Mouse (Mus musculus): ENCODE measurements around the gene Baz2b. TPM values are rescaled to one million over a fixed set of nuclear protein-coding genes. Genes with fewer than 3 reads are reported as not detected.

Baz2b gene
- total and polyA plus RNA-seq, 3 experiments, result 5.7 to 11.4 TPM; not detected in 1

DNA sequence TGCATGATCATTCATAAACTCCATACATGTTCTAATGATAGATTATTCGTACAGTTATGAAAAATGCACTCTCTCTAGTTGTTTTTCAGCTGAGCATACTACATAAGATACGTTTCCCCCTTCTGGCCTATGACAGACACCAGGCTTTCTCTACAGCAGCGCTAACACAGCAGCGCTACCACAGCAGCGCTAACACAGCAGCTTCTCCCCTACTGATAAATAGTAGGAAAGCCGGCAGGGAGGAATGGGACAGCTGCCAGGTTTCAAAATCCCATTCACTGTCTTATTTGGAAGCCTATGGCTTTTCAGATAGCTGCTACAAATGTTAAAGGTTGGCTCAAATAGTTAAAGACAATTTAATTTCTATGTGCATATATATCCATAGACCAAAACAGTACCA is 251.1 kb downstream of the Baz2b start:
- H3K36me3 ChIP-seq (ENCODE audit: control insufficient read depth in 1 of 2, insufficient read depth in 2 of 2, low read length in 2 of 2), result no peaks in the 10 kb centered on the region
- TF ChIP-seq RCOR1 (IDR thresholded peaks at IDR 0.05; ENCODE audit: low read depth, low read length), result no peak
- TF ChIP-seq ZNF384 (IDR thresholded peaks at IDR 0.05; ENCODE audit: low read depth, low read length), result no peak
- no peak for TF ChIP-seq POLR2A (IDR thresholded peaks at IDR 0.05; ENCODE audit: control insufficient read depth in 1 of 2, insufficient read depth in 1 of 2, low read depth in 1 of 2, low read length in 2 of 2, poor library complexity in 1 of 2)
- TF ChIP-seq MYB (IDR thresholded peaks at IDR 0.05; ENCODE audit: low read depth, low read length), result no peak
- TF ChIP-seq BHLHE40 (IDR thresholded peaks at IDR 0.05; ENCODE audit: borderline replicate concordance, low read depth, low read length), result no peak
- TF ChIP-seq GATA1 (IDR thresholded peaks at IDR 0.05; ENCODE audit: low read depth, low read length), result no peak

DNA sequence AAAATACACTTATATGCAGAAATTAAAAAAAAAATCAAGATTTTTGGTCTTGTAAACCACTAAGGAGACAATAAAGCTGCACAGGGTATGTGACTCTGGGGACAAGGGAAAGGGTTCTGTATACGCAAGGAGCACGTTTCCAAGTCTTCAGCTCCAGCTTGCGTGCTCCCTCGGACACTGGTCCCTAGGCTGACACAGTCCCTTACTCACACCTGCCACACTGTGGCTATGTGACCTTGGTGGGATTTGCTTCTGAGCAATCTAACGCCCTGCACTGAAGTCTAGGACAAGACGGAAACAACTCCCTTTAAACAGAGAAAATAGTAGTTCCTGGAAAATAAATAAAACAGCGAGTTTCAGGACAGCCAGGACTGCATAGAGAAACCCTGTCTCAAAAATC is 253.7 kb downstream of the Baz2b start:
- Histone ChIP-seq H3K27me3 (ENCODE audit: control insufficient read depth in 1 of 2, insufficient read depth in 2 of 2, low read length in 2 of 2) (no peaks in the 10 kb centered on the region), H3K79me2 (ENCODE audit: control insufficient read depth, insufficient read depth, low read length, poor library complexity) (no peaks in the 10 kb centered on the region), H3K4me1 (ENCODE audit: control insufficient read depth in 1 of 2, insufficient read depth in 2 of 2, low read length in 2 of 2) (no peaks in the 10 kb centered on the region), H3K9me3 (replicated peaks; ENCODE audit: insufficient read depth, low read length) (no peaks in the 10 kb centered on the region), H3K4me3 (ENCODE audit: control insufficient read depth in 1 of 2, insufficient read depth in 1 of 2, low read depth in 2 of 2, low read length in 2 of 2) (no peak overlapping the region), H3K36me3 (ENCODE audit: control insufficient read depth in 1 of 2, insufficient read depth in 2 of 2, low read length in 2 of 2) (no peaks in the 10 kb centered on the region), H3K9ac (ENCODE audit: control insufficient read depth, low read depth, low read length, poor library complexity, severe bottlenecking) (no peak overlapping the region), H3K27ac (ENCODE audit: control insufficient read depth, low read depth, low read length) (no peak overlapping the region)
- TF ChIP-seq E2F4 (IDR thresholded peaks at IDR 0.05; ENCODE audit: borderline replicate concordance, low read depth, low read length) (no peak), NELFE (IDR thresholded peaks at IDR 0.05; ENCODE audit: low read depth, low read length) (no peak), RAD21 (IDR thresholded peaks at IDR 0.05; ENCODE audit: low read depth, low read length) (no peak), ZC3H11A (IDR thresholded peaks at IDR 0.05; ENCODE audit: low read depth, low read length) (no peak), RCOR1 (IDR thresholded peaks at IDR 0.05; ENCODE audit: low read depth, low read length) (no peak), GATA1 (IDR thresholded peaks at IDR 0.05; ENCODE audit: low read depth, low read length) (no peak), SMC3 (IDR thresholded peaks at IDR 0.05; ENCODE audit: low read depth, low read length) (no peak), POLR2A (IDR thresholded peaks at IDR 0.05; ENCODE audit: control insufficient read depth in 1 of 2, insufficient read depth in 1 of 2, low read depth in 1 of 2, low read length in 2 of 2, poor library complexity in 1 of 2) (no peak), ZKSCAN1 (IDR thresholded peaks at IDR 0.05; ENCODE audit: low read depth, low read length) (no peak), MEF2A (IDR thresholded peaks at IDR 0.05; ENCODE audit: extremely low read depth, insufficient replicate concordance, low read depth, low read length, poor library complexity, severe bottlenecking) (no peak), JUND (IDR thresholded peaks at IDR 0.05; ENCODE audit: low read depth, low read length) (no peak), ZMIZ1 (IDR thresholded peaks at IDR 0.05; ENCODE audit: low read depth, low read length) (no peak), CHD1 (IDR thresholded peaks at IDR 0.05; ENCODE audit: low read depth, low read length) (no peak), USF2 (IDR thresholded peaks at IDR 0.05; ENCODE audit: borderline replicate concordance in 1 of 2, insufficient read depth in 1 of 2, low read depth in 1 of 2, low read length in 2 of 2) (no peak), BHLHE40 (IDR thresholded peaks at IDR 0.05; ENCODE audit: borderline replicate concordance, low read depth, low read length) (no peak), USF1 (IDR thresholded peaks at IDR 0.05; ENCODE audit: low read depth, low read length) (no peak), NRF1 (IDR thresholded peaks at IDR 0.05; ENCODE audit: insufficient read depth, low read depth, low read length, poor library complexity, severe bottlenecking) (no peak), UBTF (IDR thresholded peaks at IDR 0.05; ENCODE audit: borderline replicate concordance, insufficient read depth, low read depth, low read length) (no peak)
- no peak for DNase-seq (ENCODE audit: low read depth, low spot score)

More for the DNA sequence above, 251.1 kb downstream of the Baz2b start:
- H3K27me3 ChIP-seq (ENCODE audit: control insufficient read depth in 1 of 2, insufficient read depth in 2 of 2, low read length in 2 of 2), result no peaks in the 10 kb centered on the region
- no peaks in the 10 kb centered on the region for H3K9me3 ChIP-seq (replicated peaks; ENCODE audit: insufficient read depth, low read length)
- H3K4me1 ChIP-seq (ENCODE audit: control insufficient read depth in 1 of 2, insufficient read depth in 2 of 2, low read length in 2 of 2), result no peaks in the 10 kb centered on the region
- no peak for DNase-seq (ENCODE audit: low read depth, low spot score)
- H3K4me3 ChIP-seq (ENCODE audit: control insufficient read depth in 1 of 2, insufficient read depth in 1 of 2, low read depth in 2 of 2, low read length in 2 of 2), result no peak overlapping the region
- no peak overlapping the region for H3K27ac ChIP-seq (ENCODE audit: control insufficient read depth, low read depth, low read length)
- no peaks in the 10 kb centered on the region for H3K79me2 ChIP-seq (ENCODE audit: control insufficient read depth, insufficient read depth, low read length, poor library complexity)
- no peak overlapping the region for H3K9ac ChIP-seq (ENCODE audit: control insufficient read depth, low read depth, low read length, poor library complexity, severe bottlenecking)
